Mouse (Mus musculus): Measurements from ENCODE around the gene Wdfy3.
"Not testable (repeated sequence)": the region's sequence is repeated elsewhere in the genome, so short reads cannot be mapped to it uniquely, and the experiment has no call there.

The Wdfy3 gene

DNA sequence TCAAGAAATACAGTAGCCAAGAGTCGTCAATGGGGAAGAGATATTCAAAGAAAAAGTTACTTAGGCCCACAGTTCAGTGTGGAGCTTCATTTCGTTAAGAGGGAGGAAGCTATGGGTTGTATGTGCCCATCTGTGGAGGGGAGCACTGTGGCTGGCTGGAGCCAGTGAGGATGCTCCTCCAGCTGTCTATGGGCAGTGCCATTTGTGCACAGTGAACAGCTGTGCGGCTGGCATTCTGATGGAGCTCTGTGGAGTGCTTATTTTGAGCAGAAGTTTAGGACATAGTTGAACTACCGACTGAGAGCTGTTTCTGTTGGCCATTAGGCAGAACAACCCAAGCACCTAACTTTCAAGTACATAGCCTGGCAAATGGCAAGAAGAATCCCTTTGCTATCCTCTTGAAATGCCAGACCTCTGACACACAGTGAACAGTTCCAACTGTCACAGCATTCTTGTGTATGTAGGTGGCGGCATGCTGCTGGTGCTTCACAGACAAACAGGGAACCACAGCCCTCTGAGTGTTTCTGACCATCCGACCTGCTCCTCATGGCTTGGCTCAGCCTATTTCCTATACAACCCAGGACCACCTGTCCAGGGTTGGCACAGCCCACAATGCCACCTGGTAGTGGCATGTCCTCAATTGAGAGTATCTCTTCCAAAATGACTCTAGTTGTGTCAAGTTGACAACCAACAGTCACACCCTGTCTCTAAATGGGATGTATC is 177.9 kb downstream of the Wdfy3 start:
- no peak for DNase-seq (ENCODE audit: low spot score in 2 of 2)

DNA sequence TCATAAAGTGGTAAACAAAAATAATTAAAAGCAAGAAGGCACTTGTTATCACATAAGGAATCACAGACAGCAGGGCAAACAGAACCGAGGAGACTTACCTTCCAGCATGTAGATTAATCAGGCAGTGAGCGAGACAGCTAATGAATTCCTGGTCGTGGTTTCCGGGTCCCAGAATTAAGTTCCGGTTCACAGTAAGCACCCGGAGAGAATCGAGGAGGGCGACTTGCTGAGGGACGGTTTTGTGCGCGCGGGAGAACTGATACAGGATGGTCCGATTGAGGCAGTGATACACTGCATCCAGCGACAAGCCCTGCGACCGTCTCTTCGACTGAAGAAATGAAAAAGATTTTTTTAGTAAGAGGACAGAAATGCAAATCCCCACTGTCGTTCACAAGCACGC is 181.7 kb downstream of the Wdfy3 start:
- DNase-seq (ENCODE audit: low spot score in 2 of 2) = no peak

DNA sequence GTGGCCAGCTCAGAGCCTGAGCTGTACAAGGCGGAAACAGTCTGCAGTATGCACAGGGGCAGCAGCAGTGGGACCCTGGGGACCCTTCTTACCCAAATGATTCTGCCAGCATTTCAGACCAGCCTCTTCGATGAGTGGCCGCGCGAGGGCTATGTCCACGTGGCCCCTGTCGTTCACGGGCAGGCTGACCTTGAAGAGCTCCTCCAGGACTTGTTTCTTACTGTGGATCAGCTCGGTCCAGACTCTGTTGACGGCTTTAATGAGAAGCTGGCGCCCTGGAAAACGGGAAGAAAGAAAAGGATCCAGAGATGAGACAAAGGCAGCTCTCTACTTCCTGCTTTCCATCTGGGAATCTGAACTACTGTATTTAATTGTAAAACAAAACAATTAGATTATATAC is 184.7 kb downstream of the Wdfy3 start:
- DNase-seq (ENCODE audit: low spot score in 2 of 2) = no peak

DNA sequence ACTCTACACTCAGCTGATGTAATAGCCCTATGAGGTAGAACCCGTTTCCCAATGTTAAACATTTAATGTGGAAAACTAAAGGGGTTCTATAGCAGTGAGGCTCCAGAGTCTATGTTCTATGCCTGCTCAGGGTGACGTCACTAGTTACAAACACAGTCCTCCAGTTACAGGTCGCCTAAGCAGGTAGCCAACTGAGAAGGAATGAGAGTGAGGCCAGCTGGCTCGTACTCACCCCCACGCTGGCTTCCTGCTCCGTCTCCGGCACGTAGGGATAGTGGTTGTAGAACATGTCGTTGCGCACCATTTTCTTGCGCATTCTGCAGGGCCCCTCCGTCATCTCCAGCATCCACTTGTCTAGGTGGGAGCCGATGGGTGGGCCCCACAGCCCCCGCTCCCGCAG is 187.5 kb downstream of the Wdfy3 start:
- no peak for DNase-seq (ENCODE audit: low spot score in 2 of 2)

DNA sequence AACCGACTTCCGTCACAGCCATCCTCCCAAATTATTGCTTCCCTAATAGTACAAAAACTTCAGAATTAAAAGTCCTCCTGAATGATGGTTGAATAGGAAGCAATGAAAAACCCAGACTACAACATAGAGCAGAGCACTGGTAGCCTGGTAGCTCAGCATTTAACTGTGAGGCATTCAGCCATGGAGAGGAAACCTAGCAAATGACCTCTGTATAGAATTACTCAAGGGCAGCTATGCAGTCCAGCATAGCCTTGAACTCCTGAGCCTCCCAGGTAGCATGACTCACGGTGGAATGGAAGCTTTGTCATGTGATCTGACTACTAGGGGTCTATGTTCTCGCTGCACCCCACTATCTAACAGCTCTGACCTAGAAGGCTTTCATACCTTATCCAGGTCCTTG is 189.8 kb downstream of the Wdfy3 start:
- DNase-seq (ENCODE audit: low spot score in 2 of 2) = no peak

DNA sequence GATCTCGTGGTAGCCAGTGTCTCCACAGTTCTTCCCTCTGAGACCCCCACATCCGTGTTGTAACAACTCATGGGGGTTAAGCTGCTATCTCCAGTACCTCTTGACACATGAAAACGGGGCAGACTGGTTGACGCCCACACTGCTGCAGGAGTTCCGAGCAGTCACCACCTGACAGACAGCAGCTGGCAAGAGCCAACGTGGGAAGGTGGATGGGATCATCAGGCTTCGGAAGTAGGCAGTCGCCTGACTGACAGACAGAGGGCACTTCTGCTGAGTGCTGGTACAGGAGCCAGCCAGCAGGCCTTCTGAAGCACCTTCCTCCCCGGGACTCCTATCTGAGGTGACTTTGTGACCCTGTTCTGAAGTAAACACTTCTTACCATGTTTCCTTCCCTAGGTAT is 191.3 kb downstream of the Wdfy3 start:
- DNase-seq (ENCODE audit: low spot score in 2 of 2) = no peak

DNA sequence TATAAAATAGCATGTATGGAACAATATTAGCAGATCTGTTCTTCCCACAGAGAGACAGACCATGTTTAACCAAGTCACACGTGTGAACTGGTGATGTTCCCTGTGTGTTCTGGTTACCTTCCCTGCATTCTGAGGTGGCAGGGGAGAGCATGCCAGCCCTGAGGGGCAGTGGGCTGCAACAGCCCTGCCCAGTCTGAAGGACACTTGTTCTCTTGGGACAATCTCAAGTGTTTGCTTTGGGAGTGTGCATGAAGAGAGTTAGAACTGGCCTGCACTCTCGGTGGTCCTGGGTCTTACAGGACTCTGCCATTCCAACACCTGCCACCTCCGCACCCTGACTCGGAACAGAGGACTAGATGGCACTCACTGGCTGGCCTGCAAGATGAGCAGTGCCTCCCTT is 193.5 kb downstream of the Wdfy3 start:
- no peak for DNase-seq (ENCODE audit: low spot score in 2 of 2)

DNA sequence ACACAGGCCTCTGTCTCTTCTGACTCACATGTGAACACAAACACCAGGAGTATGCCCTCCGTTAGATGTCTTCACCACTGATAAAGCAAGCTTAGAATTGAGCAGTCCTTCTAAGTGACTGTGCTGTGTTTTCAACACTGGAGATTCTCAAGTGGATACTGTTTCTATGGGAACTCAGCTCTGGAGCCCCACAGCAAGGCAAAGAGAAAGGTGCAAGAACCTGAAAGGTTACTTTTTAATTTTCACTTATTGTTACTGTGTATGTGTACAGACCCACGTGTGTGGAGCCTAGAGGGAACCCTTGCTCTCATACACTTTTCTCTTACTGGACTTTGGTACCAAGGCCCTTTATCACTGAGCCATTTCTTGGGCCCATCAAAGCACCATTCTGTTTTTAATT is 203.0 kb downstream of the Wdfy3 start:
- no peak for DNase-seq (ENCODE audit: low spot score in 2 of 2)

DNA sequence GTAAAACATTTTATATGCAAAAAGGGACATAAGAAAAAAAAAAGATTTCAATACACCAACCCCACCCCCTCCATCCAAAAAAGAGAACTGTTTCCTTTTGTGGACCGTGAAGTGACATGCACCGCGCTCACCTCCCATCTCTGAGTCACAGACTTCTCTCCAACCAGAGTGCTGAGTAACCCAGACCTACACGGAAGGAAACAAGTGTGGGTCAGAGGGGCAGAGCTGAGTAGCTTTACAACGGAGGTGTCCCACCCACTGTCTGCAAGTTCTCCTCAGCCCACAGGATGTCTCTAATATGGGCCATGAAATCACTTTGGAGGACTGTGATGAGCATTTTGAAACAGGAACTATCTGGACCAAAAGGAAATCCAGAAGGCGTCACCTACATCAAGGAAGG is 205.8 kb downstream of the Wdfy3 start:
- no peak for DNase-seq (ENCODE audit: low spot score in 2 of 2)

DNA sequence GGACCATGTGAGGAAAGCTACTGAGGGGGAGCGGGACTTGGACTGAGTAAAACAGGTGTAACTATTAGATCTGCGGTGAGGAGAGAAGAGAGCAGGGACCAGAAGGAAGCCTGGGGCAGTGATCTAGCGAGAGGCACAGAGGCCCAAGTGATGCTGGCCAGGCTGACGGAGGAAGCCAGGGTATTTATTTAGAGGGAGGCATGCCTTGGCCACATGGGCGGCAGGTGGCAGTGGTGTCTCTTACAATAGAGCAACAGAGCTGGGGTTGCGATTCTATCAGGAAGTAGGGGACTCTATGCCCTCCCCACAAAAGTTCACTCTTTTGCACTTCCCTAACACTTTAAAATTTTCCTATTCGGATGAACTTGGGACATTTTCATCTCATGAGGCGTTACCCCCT is 207.1 kb downstream of the Wdfy3 start:
- no peak for DNase-seq (ENCODE audit: low spot score in 2 of 2)

DNA sequence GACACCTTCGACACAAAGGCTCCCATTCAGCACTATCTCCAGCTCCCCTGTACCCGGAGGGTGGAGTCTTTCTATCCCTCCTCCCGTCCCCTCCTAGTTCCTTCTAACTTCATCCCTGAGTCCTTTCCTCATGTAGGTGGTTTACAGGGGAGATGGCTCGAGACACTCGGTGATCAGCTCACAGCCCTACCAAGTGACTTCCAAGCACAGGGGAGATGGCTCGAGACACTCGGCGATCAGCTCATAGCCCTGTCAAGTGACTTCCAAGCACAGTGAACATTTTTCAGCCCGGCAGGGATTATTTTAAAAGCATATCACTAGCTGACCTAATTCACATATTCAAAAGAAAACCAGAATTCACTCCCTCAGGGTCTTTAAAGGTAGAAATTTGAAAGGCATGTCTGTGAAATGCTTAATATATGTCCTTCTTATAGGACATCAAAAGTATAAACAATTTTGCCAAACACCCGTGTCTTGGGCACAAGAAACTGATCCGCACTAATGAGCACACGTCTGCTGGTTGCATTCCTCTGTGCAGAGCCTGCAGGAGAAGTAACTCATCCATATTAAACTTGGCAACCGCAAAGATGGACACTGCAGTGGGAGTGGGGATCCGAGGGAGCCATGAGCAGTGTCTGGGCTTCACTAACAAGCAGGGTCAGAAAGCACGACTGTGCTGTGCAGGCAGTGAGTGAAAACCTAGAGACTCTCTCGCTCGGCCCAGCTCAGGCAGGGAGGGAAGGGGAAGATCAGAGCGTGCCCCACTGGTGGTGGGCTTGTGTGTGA is 207.7 kb downstream of the Wdfy3 start:
- DNase-seq (ENCODE audit: low spot score in 2 of 2) = no peak

DNA sequence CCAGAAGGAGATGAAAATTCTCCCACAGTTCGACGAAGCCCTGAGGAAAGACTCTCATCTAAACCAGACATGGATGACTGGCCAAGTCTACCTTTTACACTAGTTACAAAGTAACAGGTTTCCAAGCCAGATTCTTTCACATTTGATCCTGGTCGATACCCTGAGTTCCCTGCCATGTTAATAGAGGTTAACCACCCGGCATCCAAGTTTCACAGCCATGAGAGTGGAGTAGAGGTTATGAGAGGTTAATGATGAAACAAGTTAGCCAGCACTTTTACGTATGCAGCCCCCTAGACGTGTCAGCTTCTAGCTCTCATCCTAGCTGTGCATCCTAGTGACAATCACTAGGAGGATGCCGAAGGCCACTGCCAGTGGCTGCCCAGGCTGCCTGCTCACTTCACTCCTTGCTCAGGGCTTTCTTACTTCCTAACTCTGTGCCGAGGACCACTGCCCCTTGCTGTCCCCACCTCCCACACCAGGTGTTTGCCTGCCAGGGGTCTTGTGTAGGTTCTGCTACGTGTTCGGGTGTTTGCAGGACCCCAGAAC is 210.8 kb downstream of the Wdfy3 start:
- no peak for DNase-seq (ENCODE audit: low spot score in 2 of 2)

DNA sequence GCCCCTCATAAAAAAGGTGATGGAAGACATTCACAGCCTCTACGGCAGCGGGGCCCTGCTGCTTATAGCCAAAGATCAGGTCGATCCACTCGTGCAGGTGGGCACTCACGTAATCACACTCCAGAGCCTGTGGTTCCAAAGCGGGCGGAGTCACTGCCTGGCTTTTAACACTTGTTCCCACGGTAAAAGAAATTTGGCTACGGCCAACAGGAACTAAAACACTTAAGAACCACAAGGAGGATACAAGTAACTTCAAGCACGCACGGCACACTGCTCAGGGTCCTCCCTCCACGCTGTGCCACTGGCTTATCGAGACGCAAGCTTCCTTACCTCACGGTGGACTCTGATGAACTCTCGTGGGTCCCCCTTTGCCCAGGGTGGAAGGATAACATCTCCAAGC is 214.2 kb downstream of the Wdfy3 start:
- no peak for DNase-seq (ENCODE audit: low spot score in 2 of 2)

DNA sequence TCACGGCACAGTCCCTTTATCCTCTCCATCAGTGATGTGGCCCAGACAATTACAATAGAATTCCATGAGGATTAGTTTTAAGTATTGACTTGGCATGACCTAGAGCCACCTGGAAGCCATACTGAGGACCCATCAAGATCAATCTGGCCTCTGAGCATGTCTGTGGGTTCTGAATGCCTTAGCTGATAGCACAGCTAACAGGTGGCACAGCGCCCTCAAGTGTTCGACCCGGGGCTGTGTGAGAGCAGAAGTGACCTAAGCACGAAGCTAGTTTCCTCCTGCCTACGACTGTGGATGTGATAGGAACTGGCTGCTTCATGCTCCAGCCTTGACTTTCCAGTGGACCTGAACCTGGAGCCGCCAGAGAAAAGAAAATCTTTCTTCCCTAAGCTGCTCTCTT is 215.1 kb downstream of the Wdfy3 start:
- DNase-seq (ENCODE audit: low spot score in 2 of 2) = no peak

DNA sequence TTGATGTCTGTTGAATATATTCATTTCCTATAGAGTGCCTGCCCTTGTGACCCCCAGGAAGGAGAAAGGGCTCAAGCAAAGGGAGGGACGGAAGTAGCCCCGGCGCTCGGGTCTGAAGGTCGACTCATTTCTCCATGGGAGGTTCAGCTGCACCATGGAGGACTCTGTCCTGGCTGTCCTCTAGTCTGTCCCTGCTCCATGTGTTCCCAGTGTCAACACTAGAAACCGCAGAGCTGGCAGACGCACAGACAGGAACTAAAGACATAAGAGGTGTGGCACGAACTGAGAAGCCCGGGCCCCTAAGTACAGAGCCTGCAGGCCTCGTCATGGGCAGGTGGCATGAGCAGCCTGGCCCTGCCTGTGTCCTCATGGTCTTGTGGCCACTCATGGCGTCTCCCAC is 215.6 kb downstream of the Wdfy3 start:
- no peak for DNase-seq (ENCODE audit: low spot score in 2 of 2)

DNA sequence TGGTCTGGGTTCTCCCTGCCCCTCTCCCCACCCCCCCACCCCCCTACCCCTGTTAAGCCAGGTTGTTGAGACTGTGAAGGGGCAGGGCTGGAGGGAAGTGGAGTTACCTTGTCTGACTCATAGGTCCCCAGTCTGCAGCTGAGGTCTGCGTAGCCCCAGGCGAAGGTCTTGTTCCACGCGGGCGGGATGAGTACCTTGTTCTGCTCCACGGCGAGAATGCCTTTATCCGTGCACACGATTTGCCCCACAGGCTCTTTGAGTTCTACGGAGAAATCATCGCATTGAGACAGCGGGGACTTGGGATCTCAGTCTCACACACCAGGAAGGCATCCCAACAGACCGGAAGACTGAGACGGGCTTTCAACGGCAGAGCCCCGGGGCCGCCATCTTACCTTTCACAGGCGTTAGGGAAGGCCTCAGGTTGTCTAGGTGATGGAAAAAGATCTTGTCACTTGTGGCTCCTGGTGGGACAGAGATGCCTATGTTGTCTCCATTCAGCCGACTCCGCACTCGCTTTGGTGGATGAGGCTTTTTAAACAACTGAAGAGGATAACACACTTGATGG is 217.5 kb downstream of the Wdfy3 start:
- DNase-seq (ENCODE audit: low spot score in 2 of 2) = no peak

DNA sequence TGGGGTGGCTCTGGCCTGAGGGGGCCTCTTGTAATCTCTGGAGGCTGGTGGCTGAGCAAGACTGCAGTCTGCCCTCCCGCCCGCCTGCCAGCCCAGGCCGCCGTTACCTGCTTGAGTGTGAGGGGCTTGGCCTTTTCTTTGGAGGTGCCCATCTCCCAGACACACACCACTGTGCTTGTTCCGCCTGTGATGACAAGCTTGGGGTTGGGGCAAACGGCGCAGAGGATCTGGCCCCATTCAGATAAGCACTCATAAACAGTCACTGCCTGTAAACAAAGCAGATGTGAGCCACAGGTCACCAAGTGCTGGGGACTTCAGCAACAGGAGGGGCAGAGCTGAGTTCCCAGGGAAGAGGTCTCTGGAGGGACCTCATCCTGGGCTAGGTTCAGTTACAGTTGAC is 218.6 kb downstream of the Wdfy3 start:
- no peak for DNase-seq (ENCODE audit: low spot score in 2 of 2)

DNA sequence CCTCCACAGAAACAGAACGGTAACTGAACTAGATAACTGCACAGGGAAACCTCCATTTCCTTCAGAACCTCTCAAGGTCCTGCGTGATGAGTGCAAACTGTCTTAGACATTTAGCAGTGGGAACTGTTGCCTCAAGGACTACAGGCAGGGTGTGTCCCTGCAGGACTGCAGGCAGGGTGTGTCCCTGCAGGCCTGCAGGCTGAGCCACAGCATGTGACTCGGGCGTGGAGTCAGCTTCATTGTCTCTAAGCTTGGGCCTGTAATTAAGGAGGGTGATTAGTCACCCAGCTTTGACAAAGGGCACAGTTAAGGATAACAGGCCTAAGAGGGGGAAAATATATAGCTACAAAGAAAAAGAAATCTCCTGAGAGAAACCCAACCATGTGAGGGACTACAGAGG is 222.0 kb downstream of the Wdfy3 start:
- DNase-seq (ENCODE audit: low spot score in 2 of 2) = no peak

DNA sequence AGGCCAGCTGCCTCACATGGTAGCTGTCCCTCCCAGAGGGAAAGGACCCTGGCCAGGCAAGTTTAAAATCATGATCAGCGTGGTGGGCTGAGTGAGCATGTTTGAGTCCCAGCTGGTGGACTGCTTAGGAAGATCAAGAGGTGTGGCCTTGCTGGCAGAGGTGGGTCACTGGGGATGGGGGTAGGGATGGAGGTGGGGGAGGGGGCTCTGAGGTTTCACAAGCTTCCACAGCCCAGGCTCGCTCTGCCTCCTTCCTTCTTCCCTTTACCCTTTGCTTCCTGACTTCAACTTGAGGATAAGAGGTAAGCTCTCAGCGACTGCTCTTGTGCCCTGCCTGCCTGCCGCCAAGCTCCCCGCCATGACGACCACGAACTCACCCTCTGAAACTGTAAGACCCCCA is 222.4 kb downstream of the Wdfy3 start:
- no peak for DNase-seq (ENCODE audit: low spot score in 2 of 2)

DNA sequence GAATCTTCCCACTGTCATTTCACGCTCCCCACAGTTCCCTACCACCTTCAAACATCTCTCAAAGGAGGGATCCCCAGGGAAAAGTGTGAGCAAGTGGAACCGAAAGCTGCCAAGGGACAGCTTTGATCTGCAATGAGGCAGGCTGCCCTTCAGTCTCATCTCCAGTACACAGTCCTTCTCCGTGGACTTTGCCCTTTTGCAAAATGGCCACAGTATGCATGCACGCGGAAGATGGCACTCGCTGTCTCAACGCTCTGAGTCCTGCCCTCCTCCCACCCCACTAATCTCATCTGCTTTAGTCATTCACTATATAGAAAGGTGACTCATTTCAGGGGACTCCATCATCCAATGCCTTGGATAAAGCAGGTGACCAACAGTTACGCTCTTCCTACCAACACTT is 223.8 kb downstream of the Wdfy3 start:
- no peak for DNase-seq (ENCODE audit: low spot score in 2 of 2)

DNA sequence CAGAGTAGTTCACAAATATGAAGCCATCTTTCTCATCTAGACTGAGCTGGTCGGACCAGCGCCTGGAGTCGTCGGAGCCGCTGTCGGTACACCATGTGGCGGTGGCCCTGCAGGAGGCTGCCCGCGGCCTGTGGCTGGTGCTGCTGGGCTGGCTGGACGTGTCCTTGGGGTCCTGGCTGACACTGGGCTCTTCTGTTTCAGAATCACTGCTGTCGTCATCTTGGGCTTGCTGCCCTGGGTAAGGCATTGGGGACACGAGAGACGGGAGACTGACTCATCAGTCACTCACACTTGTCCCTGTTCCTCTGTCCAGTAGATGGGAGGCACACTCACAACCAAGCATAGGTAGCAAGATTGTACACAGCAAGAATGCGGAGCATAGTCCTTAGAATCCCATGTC is 224.7 kb downstream of the Wdfy3 start:
- no peak for DNase-seq (ENCODE audit: low spot score in 2 of 2)

DNA sequence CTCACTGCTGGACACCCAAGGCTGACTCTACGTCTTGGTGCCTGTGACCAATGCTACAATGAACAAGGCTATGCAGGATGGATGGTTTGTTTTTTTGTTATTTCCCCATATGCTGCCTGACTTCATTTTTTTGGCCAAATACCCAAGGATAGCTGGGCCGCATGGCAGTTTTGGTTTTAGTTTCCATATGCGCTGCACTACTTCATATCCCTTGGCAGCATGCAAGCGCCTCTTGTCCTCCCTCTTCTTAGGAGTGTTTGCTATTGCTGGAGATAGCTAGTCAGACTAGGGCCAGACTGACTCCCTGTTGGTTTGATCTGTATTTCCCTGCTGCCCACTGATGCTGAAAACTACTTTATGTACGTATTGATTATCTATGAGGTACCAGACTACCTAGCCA is 229.2 kb downstream of the Wdfy3 start:
- no peak for DNase-seq (ENCODE audit: low spot score in 2 of 2)

DNA sequence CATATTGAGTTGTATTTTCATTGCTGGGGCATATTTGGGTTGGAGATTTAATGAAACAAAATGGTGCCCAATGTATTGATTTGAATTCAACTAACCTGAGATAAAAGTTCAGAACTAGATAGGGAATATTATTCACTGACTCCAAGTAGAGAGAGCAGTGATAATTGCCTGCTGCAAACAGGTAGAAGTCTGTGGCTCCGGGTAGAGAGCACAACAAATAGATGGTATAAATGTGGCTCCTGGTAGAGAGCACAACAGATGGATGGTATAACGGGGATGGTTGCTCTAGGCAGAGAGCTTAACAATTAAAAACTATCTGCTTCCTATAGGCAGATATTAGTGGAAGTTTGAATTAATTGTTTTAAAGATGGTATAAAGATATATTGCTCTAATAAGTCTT is 232.1 kb downstream of the Wdfy3 start:
- not testable (repeated sequence) for DNase-seq (ENCODE audit: low spot score in 2 of 2)

All from frontal cortex, postnatal 10 days (tissue).